Mouse (Mus musculus) layer of hippocampus, postnatal 25 days (tissue): ENCODE measurements around the gene Mapk8ip2. TPM values are rescaled to one million over a fixed set of nuclear protein-coding genes. Genes with fewer than 3 reads are reported as not detected.
"Not testable (repeated sequence)": the region's sequence is repeated elsewhere in the genome, so short reads cannot be mapped to it uniquely, and the experiment has no call there.

Source experiments
- DNase-seq, 2 experiments: peaks; one replicate each; pipeline ENCODE4 v3.0.0; 2022; ENCODE audit warnings: mixed read lengths in 2 of 2, low spot score in 1 of 2; ENCODE audit errors: extremely low spot score in 1 of 2
- total RNA-seq, 2 experiments: library from RNA; stranded (reverse); gene quantifications; 2 replicates each; pipeline ENCODE4 v1.2.3; 2021

The Mapk8ip2 gene
- 100 to 1,000 TPM; 242 to 243 TPM for total RNA-seq

DNA sequence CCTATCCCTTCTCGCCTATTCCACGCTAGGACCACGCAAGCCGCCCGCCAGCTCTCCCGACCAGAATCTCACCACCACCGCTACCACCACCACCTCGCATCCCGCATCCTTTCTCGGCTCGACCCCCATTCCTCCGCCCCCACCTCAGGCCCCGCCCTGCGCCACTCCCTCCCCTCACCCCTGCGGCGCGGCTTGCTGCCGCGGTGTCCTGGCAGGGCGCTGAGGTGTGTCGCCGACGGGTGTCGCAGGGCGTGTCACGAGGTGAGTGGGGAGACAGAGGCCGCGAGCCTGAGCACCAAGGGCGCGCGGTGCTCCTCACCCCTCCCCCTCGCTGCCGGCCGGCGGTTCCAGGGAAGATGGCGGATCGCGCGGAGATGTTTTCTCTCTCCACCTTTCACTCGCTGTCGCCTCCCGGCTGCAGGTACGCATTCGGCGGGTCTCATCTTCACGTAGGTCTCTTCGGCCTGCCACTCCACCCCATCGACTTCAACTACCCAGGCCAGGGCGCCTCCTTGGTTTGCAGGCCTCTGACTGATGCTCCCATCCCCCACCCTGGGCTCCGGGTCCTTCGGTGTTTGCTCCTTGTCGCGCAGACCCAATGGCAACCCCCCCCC lies at the start of gene Mapk8ip2:
Gene Mapk8ip2 (plus strand): TSS at position 49 of the 614 bp plus-strand sequence.
- DNase-seq: peak; percentile 46 to 54

DNA sequence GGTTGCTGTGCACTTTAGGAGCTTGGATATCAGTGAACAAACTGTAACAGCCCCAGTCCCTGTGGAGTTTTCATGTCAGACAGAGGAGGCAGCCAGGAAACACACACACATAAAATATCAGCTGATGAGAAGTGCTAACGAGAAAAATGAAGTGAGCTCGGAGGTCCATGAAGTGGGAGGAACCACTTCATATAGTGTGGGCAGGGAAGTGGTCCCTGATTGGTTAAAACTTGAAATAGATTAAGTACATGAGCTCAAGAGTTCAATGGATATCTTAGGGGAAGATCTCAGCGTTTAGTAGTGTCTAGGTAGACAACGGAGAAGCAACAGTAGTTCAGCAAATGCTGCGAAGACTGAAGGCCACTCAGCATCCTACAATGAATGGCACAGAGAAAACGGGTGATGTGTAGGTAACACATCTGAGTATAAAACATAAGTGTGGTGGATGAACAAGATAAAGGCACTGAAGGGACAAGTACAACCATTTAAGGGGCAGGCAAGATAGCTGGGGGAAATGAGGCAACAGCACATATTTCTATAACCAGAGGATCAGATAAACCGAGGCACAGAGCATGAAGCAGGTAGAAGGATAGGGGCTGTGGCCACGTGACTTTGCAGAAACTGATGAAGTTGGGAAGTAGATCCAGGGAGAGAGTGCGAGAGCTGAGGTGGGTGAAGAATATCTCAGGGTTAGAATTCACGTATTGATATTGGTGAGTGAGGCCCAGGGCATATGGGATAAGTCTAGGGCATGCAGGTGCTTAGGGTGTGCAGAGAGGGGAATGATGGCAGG lies 48.7 kb upstream of the Mapk8ip2 start:
- DNase-seq: no peak

DNA sequence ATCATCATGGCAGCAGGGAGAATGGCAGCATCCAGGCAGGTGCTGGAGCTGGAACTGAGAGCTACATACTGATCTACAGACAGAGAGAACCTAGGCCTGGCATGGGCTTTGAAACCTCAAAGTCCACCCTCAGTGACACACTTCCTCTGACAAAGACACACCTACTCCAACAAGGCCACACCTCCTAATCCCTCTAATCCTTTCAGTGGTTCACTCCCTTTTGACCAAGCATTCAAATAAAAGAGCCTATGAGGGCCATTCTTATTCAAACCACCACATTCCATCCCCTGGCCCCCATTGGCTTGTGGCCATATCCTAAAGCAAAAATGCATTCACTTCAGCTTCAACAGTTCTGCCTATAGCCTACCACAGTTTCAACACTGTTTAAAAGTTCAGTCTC lies 47.0 kb upstream of the Mapk8ip2 start:
- DNase-seq: no peak

DNA sequence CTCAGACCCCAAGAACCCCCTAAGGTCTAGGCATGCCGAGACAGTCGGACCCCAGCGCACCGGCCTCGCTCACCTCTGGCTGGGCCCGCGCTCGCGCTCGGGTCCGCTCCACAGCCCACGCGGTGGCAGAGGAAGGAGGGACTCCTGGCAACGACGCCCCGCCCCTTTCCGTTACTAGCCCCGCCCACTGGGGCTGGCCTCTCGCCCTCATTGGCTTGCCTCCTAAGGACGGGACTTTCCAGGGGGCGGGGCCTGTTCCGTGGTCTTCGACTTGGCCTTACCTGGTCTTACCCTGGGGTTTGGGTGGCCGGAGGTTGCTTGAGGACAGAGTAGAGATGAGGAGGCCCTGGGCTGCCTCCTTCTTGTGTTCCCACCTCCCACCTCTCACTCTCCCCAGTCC lies 43.6 kb upstream of the Mapk8ip2 start, which contains the start of gene Syce3:
Gene Syce3 (minus strand): TSS at position 386 of the 400 bp plus-strand sequence.
- DNase-seq: no peak

DNA sequence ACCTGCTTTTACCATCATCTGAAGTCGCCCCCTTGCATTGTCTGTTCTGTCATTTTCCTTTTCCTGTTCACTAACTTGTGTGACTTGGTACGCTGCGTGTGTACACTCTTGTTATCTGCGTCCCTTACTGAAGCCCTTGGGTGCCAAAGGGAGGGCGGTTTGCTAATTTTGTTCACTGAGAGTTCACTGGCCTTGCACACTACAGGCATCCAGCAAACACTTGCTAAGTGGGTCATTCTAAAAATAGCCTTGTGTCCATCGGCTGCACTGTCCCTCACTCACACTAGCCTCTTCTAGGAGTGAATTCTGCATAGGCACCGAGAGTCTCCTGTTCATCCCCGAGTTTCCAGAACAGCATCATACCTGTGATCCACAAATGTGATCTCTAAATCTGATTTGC lies 38.4 kb upstream of the Mapk8ip2 start:
- no peak for DNase-seq

DNA sequence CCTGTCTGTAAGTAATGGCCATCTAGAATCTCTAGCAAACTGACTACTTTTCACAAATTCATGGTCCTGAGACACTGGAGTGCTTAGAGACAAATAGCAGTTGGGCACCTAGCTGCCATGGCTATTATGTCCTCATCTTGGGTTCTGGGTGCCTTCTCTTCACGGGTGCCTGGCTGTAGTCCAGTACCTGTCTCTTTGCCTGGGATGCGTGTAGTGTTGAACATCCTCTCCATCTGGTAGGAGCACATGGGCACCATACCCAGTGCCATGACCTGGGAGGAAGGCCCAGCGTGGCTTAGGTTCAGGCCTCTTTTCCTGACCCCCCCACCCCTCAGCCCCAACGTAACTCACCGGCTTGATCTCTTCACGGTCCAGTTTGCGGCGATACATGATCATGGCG lies 31.8 kb upstream of the Mapk8ip2 start:
- DNase-seq: no peak

DNA sequence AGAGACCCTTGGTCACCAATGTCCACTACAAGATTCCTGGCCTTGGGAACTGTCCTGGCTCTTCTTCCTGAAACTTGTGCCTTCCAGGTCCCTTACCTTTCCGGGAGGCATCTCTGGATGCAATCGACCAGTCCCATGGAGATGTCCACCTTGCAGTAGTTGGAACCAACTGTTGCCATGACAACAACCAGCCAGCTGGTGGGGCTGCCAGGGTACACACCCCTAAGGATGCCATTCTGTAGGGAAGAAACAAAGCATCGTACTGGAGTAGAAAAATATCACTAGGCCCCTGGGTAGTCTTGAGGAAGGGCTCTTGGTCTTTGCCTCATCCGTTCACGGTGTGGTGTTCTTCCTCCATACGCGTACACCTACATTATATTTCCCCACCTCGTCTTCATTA lies 29.1 kb upstream of the Mapk8ip2 start:
- DNase-seq: no peak

DNA sequence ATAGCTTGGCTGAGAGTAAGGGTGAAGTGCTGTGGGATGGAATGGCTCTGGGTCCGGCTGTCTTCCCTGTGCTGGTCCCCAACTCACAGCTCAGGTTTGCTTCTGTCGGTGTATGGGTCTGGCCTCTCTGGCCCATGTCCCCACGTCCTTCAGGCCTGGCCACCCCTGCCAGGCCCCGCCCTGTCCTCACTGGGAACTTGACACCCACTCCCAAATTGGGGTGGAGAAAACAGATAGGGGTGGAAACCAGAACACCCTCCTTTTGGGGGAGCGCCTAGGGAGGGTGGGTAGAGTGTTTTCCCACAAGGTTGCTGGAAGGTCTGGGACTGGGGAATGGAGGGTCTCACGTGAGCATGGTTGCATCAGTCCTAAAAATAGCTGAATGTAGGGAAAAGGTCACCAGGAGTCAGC lies 28.0 kb upstream of the Mapk8ip2 start, which contains the start of gene Cpt1b:
Gene Cpt1b (minus strand): TSS at position 153 of the 411 bp plus-strand sequence.
- no peak for DNase-seq

DNA sequence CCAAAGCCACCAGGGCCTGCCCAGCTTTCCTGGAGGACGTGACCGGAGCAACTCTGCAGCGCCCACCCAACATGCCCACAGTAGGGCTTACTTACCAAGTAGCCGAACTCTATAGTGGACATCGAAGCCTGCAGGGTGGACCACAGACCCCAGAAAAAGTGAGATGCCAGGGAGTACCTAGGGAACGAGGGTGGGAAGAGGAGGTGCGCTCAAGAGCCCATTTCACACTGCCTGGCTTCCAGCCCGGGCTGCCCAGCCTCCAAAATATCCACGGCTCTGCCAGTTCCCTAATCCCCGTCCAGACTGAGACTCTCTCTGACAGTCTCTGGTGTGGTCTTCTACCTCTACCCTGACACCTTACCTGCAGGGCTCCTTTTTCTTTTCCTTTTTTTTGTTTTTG lies 27.0 kb upstream of the Mapk8ip2 start:
- no peak for DNase-seq

DNA sequence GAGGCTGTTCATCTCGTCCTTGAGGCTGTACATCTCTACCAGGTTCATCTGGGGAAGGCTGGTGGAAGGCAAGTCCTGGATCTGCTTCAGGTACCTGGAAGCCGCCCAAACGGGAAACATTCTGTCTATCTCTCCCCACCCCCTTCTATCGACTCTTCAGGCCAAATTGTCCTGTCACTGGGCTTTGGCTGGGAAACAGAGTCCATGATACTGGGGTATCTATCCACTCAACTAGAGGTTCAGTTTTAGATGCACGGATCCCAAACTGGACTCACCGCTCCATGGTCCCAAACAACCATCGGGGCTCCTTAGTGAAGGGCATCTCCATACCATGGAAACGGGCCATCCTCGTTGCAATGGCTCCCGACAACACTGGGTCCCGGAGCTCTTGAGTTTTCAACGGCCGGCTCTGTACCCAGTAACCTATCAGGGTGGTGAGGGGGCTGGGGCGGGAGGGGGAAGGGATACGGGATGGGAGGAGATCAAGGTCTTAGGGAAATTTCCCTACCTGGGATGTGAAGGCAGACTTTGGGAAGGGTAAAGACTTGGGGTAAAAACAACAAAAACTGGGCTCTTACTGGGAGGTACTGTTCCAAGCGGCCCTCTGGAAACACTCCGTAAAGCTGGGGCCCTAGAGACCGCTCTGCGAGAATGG lies 25.4 kb upstream of the Mapk8ip2 start:
- DNase-seq: no peak

DNA sequence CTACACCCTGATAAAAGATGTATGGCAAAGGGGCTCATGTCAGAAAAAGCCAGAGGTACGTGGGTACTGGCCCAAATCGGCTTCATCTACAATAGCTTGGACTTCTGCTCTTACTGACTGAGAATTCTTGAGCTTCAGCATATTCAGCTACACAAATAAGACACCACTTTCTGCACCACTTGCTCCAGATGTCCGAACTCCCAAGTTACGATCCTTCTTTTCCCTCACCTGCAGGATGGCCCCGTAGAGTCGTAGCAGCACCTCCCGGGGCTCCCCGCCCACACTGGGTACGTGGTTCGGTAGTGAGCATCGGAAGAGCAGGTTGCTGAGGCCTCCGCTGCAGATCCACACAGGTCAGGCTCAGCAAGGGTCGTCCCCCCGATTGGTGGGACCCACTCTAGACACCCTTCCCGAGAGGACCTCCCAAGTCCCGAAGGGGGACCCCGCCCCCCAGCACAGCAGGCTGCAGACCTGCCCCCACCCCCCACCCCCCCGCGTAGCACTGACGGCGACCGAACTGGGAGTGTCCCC lies 24.8 kb upstream of the Mapk8ip2 start:
- no peak for DNase-seq

DNA sequence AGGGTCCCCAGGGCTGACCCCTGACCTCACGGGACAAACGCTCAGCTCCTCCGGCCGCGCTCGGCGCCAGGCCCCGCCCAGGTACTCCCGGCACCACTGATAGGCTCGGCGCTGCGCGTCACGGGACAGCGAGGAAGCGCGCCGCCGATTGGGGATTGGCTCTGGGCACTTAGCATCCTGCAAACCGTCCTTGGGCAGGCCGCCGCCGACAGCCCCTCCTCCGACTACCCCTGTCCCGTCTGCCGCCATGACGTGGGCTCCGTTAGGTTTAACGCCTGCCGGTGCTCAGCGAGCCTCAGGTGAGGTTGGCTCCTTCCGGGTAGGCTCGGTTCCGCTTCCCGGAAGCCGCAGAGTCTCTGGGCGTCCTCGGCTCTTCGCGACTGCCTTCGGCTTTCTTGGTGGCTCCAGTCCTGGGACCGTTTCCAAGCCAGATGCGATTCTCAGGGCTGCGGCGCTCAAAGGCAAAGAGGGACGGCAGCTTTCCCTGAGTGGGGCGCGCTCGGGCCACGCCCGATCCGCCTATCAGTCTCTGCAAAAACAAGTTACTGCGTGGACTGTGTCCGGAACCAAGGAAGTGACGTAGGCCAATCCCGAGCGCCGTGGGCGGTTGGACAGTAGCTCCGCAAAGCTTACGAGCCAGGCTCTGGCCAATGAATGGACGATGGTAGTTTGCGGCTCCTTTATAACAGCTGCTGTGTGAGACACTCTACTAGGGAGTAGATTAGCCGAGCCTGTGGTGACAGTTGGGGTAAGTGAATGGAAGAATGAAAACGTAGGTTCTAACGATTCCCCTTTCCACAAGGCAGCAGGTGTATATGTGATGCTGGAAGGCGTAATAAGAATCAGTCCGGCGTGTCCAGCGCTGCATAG lies 24.1 kb upstream of the Mapk8ip2 start, which contains the start of the genes C730034F03Rik, Gm44502 and Chkb:
Gene C730034F03Rik (plus strand): TSS at position 238 of the 870 bp plus-strand sequence.
Gene Gm44502 (minus strand): TSS at position 345 of the 870 bp plus-strand sequence.
Gene Chkb (minus strand): TSS at position 557 of the 870 bp plus-strand sequence.
- peak; percentile 73 to 86 for DNase-seq

DNA sequence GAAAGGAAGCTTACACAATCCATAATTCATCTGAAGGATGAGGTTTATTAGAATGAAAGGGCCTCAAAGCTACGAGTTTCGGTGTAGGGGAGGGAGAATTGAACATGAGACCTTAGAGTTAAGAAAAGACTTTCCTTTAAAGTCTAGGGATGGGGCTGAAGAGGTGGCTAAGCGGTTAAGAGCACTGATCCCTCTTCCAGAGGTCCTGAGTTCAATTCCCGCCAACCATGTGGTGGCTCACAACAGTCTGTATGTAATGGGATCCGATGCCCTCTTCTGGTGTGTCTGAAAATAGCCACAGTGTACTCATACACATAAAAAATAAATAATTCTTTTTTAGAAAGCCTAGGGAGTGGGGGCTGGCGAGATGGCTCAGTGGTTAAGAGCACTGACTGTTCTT lies 23.4 kb upstream of the Mapk8ip2 start:
- no peak for DNase-seq

DNA sequence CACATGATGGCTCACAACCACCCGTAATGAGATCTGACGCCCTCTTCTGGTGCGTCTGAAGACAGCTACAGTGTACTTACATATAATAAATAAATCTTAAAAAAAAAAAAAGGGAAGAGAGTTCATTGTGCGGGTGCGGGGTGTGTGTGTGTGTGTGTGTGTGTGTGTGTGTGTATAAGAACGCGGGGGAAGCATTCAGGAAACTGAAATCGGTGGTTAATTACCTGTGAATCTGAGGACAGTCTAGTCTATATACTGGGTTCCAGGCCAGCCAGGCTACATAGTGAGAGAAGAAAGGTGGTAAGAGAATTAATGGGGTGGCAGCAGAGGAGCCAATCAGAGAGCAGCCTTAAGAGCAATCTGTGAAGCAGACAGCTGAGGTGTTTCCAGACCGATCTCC lies 22.9 kb upstream of the Mapk8ip2 start:
- not testable (repeated sequence) for DNase-seq

DNA sequence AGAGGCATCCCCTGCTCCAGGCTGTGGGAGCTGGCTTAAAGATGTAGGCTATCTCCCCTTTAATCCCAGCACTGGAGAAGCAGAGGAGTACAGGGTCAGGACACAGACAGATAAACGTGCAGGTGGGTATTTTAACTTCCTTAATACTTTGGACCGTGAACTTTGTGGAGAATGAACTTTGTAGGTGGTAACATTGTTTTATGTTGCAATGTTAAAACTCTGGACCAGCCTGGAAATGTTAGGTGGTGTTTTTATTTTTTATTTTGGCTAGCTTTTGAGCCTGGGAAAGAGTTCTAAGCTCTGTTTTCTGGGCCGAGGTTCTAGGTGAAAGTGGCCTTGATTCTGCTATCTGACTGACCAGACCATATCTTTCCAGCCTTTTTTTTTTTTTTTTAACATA lies 22.4 kb upstream of the Mapk8ip2 start:
- no peak for DNase-seq

DNA sequence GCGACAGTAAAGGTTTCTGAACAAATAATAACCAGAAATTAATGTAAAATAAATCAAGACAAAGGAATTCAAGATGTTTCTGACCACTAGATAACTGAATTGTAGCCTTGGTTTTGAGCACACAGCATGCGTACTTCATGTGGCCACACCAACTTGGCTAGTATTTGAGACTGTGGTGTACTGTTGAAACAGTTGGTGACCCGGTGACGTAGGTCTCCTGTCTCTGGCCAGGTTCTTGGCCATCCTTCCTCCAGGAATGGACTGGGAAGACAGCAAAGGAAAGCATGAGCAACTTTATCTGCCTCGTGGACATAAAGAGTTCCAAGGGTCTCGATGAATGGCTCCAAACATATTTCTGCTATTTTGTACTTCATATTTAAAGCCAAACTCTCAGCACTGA lies 21.9 kb upstream of the Mapk8ip2 start:
- DNase-seq: no peak

DNA sequence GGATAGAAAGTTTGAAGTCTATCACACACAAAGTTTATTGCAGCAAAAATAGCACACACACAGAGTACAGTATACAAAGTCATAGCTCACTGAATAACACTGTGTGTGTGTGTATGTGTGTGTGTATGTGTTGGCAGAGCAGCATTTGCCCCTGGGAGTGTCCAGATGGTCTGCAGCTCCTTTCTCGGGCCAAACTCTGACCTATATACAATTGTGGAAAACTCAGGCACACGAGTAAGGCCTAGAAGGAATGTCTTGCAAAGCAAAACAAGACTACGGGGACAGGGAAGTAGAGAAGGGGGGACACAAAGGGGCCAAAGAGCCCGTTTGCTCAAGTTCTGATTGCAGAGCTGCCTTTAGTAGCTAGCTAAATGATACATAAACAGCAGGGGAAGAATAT lies 20.8 kb upstream of the Mapk8ip2 start:
- no peak for DNase-seq

DNA sequence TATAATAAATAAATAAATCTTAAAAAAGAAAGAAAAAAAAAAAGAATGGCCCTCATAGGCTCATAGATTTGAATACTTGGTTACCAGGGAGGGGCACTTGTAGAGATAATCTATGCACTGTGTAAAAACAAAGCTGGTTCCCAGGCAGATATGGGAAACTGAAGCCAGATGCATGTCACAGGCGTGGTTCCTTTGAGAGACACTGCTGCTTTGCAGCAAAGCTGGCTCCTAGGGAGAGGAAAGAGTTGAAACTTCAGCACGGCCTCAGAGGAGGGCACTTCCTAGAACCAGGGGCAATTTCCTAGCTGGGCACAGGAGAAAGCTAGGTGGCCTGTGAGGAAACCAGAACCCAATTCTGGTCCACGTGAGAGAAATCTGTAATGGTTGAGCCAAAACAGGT lies 19.6 kb upstream of the Mapk8ip2 start:
- DNase-seq: no peak

DNA sequence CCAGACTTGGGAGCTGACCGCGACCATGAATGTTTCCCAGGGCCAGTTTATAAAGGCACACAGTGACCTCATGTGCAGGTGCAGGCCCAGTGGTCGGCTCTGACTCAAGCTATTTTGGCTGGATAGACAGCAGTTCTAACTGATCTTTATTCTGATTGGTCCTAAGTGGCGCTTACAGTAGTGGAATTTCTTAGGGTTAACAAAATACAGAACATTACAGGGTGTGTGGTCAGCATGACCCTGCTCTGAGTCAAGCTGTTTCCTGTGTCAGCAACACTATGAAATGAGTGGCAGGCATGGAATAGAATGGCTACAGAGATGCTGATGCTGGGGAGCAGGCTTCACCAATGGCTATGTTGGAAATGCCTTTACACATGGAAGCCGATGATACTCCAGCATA lies 17.8 kb upstream of the Mapk8ip2 start:
- DNase-seq: no peak

DNA sequence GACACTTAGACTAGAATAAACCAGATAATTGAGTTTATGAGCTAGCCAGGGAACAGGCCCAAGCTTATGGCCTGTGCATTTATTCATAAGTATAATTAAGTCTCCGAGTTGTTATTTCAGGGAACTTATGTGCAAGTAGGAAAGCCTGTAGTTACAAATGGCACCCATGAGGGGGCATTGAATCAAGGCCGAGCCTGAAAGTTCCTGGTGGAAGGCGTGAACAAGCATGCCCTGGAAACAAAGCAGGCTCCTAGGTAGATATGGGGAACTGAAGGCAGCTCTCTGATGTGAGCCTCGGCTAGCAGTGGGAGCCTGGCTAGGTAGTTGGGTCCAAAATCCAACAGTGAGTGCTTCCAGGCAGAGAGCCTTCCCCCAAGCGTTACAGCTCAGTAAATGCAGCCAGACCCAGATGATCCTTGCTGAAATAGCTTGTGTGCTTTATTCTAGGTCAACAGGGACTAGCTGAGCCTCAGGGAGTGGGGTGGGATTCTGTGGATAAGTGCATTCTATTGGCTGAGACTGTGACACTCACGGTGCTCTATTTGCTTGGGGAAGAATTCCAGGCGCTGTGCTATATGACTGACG lies 11.1 kb upstream of the Mapk8ip2 start:
- DNase-seq: no peak
